Mouse (Mus musculus): ENCODE measurements around the gene Gm765. TPM values are rescaled to one million over a fixed set of nuclear protein-coding genes. Genes with fewer than 3 reads are reported as not detected.

Gene Gm765
- polyA plus RNA-seq (2015; fragmentation: Nextera tagmentation; extraction: Ambion mirVana), result 0.07 and 0.12 TPM in 2 replicates

DNA sequence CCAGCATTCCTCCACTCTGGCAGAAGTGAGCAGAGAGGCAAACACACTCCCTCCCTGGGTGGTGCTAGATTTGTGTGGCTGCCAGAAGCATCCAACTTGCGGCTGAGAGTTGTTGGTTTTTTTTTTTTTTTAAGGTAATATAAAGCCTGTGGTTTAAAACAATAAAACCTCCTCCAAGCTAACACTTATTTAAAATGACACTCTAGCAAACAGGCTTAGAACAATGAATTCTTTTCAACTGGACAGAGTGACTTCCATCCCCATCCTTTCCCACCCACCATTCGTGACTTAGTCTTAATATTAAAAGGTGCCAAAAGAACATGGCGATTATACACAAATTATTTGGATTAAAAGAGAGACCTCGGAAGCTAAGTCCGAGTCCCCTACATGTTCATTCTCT lies at the start of gene Gm765:
TSS of gene Gm765 (minus strand) at position 101 of the 400 bp plus-strand sequence.
- Histone ChIP-seq H3K4me3 (replicated peaks) (no peak within 1 kb of the TSS), H3K27ac (replicated peaks) (no peak within 1 kb of the TSS), H3K9me3 (replicated peaks) (no peaks in the 10 kb centered on the region), H3K9ac (no peak within 1 kb of the TSS), H3K27me3 (no peaks in the 10 kb centered on the region), H3K4me1 (no peaks in the 10 kb centered on the region), H3K4me2 (replicated peaks) (no peak within 1 kb of the TSS), H3K36me3 (no peaks in the 10 kb centered on the region)
- ATAC-seq (ENCODE audit: insufficient number of reproducible peaks, low FRiP score, low TSS enrichment, low read depth), result no peak
- 79% methylated on average over 5 of the region's 5 CpGs for WGBS

GRCm38 (mm10) chr6:98385487-98385886 lies 42.9 kb upstream of the Gm765 start:
- H3K27me3 ChIP-seq, result no peaks in the 10 kb centered on the region
- ATAC-seq (ENCODE audit: insufficient number of reproducible peaks, low FRiP score, low TSS enrichment, low read depth), result no peak
- H3K4me1 ChIP-seq, result no peaks in the 10 kb centered on the region
- 76% methylated on average over 8 of the region's 8 CpGs for WGBS
- H3K4me2 ChIP-seq (replicated peaks), result no peak overlapping the region
- H3K27ac ChIP-seq (replicated peaks), result no peak overlapping the region
- H3K9me3 ChIP-seq (replicated peaks), result no peaks in the 10 kb centered on the region
- no peak overlapping the region for H3K9ac ChIP-seq
- H3K4me3 ChIP-seq (replicated peaks), result no peak overlapping the region
- H3K36me3 ChIP-seq, result no peaks in the 10 kb centered on the region

- 76% methylated on average over 8 of the region's 8 CpGs for WGBS
- Histone ChIP-seq H3K27me3 (no peaks in the 10 kb centered on the region), H3K4me2 (replicated peaks) (no peak overlapping the region), H3K4me3 (replicated peaks) (no peak overlapping the region), H3K27ac (replicated peaks) (no peak overlapping the region), H3K9me3 (replicated peaks) (no peaks in the 10 kb centered on the region), H3K4me1 (no peaks in the 10 kb centered on the region), H3K9ac (no peak overlapping the region), H3K36me3 (no peaks in the 10 kb centered on the region)
- no peak for ATAC-seq (ENCODE audit: insufficient number of reproducible peaks, low FRiP score, low TSS enrichment, low read depth)
Observed at GRCm38 (mm10) chr6:98384431-98384830, 41.9 kb upstream of the Gm765 start.

DNA sequence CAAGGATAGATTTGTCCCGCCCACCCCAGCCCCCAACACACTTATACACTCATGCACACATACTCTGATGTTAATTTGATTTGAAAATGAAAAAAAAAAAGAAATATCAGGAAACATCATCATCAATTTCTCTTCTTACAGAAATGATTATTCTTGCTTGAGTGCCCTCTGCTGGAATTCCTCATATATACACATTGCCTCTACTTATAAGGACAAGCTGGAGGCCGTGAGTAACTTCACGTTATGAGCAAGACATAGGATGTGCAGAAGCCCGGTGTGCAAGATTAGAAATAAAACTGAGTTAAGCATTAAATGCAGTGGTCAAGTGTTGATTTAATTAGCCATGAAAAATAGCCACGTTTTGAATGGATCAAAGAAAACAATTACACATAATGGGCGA lies 40.9 kb upstream of the Gm765 start:
- H3K4me3 ChIP-seq (replicated peaks), result no peak overlapping the region
- no peak overlapping the region for H3K4me2 ChIP-seq (replicated peaks)
- H3K36me3 ChIP-seq, result no peaks in the 10 kb centered on the region
- no peak for ATAC-seq (ENCODE audit: insufficient number of reproducible peaks, low FRiP score, low TSS enrichment, low read depth)
- H3K4me1 ChIP-seq, result no peaks in the 10 kb centered on the region
- H3K9ac ChIP-seq, result no peak overlapping the region
- WGBS, result 38% methylated on average over 6 of the region's 6 CpGs
- H3K27me3 ChIP-seq, result no peaks in the 10 kb centered on the region
- no peaks in the 10 kb centered on the region for H3K9me3 ChIP-seq (replicated peaks)
- H3K27ac ChIP-seq (replicated peaks), result no peak overlapping the region

- H3K27ac ChIP-seq (replicated peaks), result no peak overlapping the region
- WGBS, result 78% methylated on average over 4 of the region's 4 CpGs
- no peaks in the 10 kb centered on the region for H3K9me3 ChIP-seq (replicated peaks)
- no peaks in the 10 kb centered on the region for H3K36me3 ChIP-seq
- H3K27me3 ChIP-seq, result no peaks in the 10 kb centered on the region
- no peak for ATAC-seq (ENCODE audit: insufficient number of reproducible peaks, low FRiP score, low TSS enrichment, low read depth)
- H3K9ac ChIP-seq, result no peak overlapping the region
- H3K4me2 ChIP-seq (replicated peaks), result no peak overlapping the region
- H3K4me3 ChIP-seq (replicated peaks), result no peak overlapping the region
- no peaks in the 10 kb centered on the region for H3K4me1 ChIP-seq
Observed at GRCm38 (mm10) chr6:98366199-98366598, 23.6 kb upstream of the Gm765 start.

DNA sequence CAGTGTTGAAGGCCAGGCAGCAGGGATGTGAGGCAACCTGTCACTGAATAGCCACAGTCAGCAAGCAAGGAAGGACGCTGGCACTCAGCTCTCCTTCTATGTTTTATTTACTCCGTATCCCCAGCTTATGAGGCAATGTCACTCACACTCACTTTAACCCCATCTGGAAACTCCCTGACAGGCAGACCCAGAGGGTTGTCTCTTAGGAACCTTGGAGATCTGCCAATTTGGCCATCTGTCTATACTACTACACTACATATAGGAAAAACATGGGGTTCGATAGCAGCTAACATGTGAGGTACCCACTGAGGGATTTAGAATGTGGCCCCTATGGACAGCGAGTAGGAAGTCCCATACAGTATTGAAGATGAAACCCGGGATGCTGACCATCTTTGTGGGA lies 12.7 kb upstream of the Gm765 start:
- Histone ChIP-seq H3K4me2 (replicated peaks) (no peak overlapping the region), H3K4me3 (replicated peaks) (no peak overlapping the region), H3K9ac (no peak overlapping the region), H3K4me1 (no peaks in the 10 kb centered on the region), H3K27ac (replicated peaks) (no peak overlapping the region), H3K9me3 (replicated peaks) (no peaks in the 10 kb centered on the region), H3K27me3 (no peaks in the 10 kb centered on the region), H3K36me3 (no peaks in the 10 kb centered on the region)
- no peak for ATAC-seq (ENCODE audit: insufficient number of reproducible peaks, low FRiP score, low TSS enrichment, low read depth)
- WGBS, result 65% methylated on average over 5 of the region's 5 CpGs

GRCm38 (mm10) chr6:98353285-98353684 lies 10.7 kb upstream of the Gm765 start:
- no peak for ATAC-seq (ENCODE audit: insufficient number of reproducible peaks, low FRiP score, low TSS enrichment, low read depth)
- H3K9me3 ChIP-seq (replicated peaks), result no peaks in the 10 kb centered on the region
- no peaks in the 10 kb centered on the region for H3K4me1 ChIP-seq
- no peak overlapping the region for H3K4me2 ChIP-seq (replicated peaks)
- H3K4me3 ChIP-seq (replicated peaks), result no peak overlapping the region
- H3K9ac ChIP-seq, result no peak overlapping the region
- H3K36me3 ChIP-seq, result no peaks in the 10 kb centered on the region
- no peaks in the 10 kb centered on the region for H3K27me3 ChIP-seq
- H3K27ac ChIP-seq (replicated peaks), result no peak overlapping the region
- 73% methylated on average over 3 of the region's 3 CpGs for WGBS

- no peak for ATAC-seq (ENCODE audit: insufficient number of reproducible peaks, low FRiP score, low TSS enrichment, low read depth)
- no peaks in the 10 kb centered on the region for H3K36me3 ChIP-seq
- 92% methylated on average over 2 of the region's 2 CpGs for WGBS
- no peak overlapping the region for H3K9ac ChIP-seq
- H3K27ac ChIP-seq (replicated peaks), result no peak overlapping the region
- no peaks in the 10 kb centered on the region for H3K4me1 ChIP-seq
- H3K27me3 ChIP-seq, result no peaks in the 10 kb centered on the region
- H3K4me2 ChIP-seq (replicated peaks), result no peak overlapping the region
- no peaks in the 10 kb centered on the region for H3K9me3 ChIP-seq (replicated peaks)
- H3K4me3 ChIP-seq (replicated peaks), result no peak overlapping the region
Observed at GRCm38 (mm10) chr6:98332714-98333113, 9.8 kb downstream of the Gm765 start.

- no peaks in the 10 kb centered on the region for H3K36me3 ChIP-seq
- no peak overlapping the region for H3K4me3 ChIP-seq (replicated peaks)
- no peak for ATAC-seq (ENCODE audit: insufficient number of reproducible peaks, low FRiP score, low TSS enrichment, low read depth)
- no peaks in the 10 kb centered on the region for H3K9me3 ChIP-seq (replicated peaks)
- H3K4me2 ChIP-seq (replicated peaks), result no peak overlapping the region
- H3K27me3 ChIP-seq, result no peaks in the 10 kb centered on the region
- H3K27ac ChIP-seq (replicated peaks), result no peak overlapping the region
- 85% methylated on average over 5 of the region's 5 CpGs for WGBS
- no peak overlapping the region for H3K9ac ChIP-seq
- H3K4me1 ChIP-seq, result no peaks in the 10 kb centered on the region
Observed at GRCm38 (mm10) chr6:98311659-98312058, 30.9 kb downstream of the Gm765 start.

- WGBS, result 41% methylated on average over 3 of the region's 3 CpGs
- Histone ChIP-seq H3K27ac (replicated peaks) (no peak overlapping the region), H3K4me3 (replicated peaks) (no peak overlapping the region)
Observed at GRCm38 (mm10) chr6:98307647-98308046, 34.9 kb downstream of the Gm765 start.

GRCm38 (mm10) chr6:98307159-98307558 lies 35.4 kb downstream of the Gm765 start:
- no peak overlapping the region for H3K4me2 ChIP-seq (replicated peaks)
- no peak overlapping the region for H3K27ac ChIP-seq (replicated peaks)
- WGBS, result 75% methylated on average over 7 of the region's 7 CpGs
- no peak overlapping the region for H3K4me3 ChIP-seq (replicated peaks)
- H3K9ac ChIP-seq, result no peak overlapping the region
- no peaks in the 10 kb centered on the region for H3K4me1 ChIP-seq
- H3K27me3 ChIP-seq, result no peaks in the 10 kb centered on the region
- H3K9me3 ChIP-seq (replicated peaks), result no peaks in the 10 kb centered on the region
- no peak for ATAC-seq (ENCODE audit: insufficient number of reproducible peaks, low FRiP score, low TSS enrichment, low read depth)
- H3K36me3 ChIP-seq, result no peaks in the 10 kb centered on the region

More at GRCm38 (mm10) chr6:98307647-98308046, 34.9 kb downstream of the Gm765 start:
- Histone ChIP-seq H3K36me3 (no peaks in the 10 kb centered on the region), H3K4me2 (replicated peaks) (no peak overlapping the region), H3K4me1 (no peaks in the 10 kb centered on the region), H3K9me3 (replicated peaks) (no peaks in the 10 kb centered on the region), H3K27me3 (no peaks in the 10 kb centered on the region), H3K9ac (no peak overlapping the region)
- no peak for ATAC-seq (ENCODE audit: insufficient number of reproducible peaks, low FRiP score, low TSS enrichment, low read depth)

GRCm38 (mm10) chr6:98292064-98292463 lies 50.5 kb downstream of the Gm765 start:
- Histone ChIP-seq H3K36me3 (no peaks in the 10 kb centered on the region), H3K4me2 (replicated peaks) (no peak overlapping the region), H3K4me1 (no peaks in the 10 kb centered on the region), H3K27me3 (no peaks in the 10 kb centered on the region), H3K9me3 (replicated peaks) (no peaks in the 10 kb centered on the region), H3K4me3 (replicated peaks) (no peak overlapping the region), H3K9ac (no peak overlapping the region), H3K27ac (replicated peaks) (no peak overlapping the region)
- 63% methylated on average over 5 of the region's 5 CpGs for WGBS
- ATAC-seq (ENCODE audit: insufficient number of reproducible peaks, low FRiP score, low TSS enrichment, low read depth), result no peak
